Mouse (Mus musculus): ENCODE results near the gene Asz1.

Asz1 gene

DNA sequence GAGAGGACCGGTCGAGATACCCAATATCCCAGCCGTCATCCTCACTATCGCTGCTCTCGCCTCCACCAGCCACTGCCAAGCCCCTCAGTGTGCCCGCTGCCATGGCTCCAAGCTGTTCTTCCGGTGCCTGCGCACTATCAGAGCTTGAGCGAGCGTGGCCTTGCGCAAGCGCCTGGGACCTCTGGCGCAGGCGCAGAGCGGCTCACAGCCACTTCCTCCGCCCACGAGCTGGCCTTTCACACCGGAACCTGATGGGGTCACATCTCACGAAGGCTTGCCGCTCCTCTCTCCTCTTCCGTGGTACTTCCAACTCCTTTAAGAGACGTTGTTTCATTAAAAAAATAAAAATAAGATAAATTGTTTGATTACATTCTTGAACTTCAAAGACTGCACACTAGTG is at the start of gene Asz1:
TSS of gene Asz1 (minus strand) at position 128 of the 400 bp plus-strand sequence.
- DNase-seq (ENCODE audit: inconsistent age in 2 of 2, low spot score in 1 of 2): no peak

DNA sequence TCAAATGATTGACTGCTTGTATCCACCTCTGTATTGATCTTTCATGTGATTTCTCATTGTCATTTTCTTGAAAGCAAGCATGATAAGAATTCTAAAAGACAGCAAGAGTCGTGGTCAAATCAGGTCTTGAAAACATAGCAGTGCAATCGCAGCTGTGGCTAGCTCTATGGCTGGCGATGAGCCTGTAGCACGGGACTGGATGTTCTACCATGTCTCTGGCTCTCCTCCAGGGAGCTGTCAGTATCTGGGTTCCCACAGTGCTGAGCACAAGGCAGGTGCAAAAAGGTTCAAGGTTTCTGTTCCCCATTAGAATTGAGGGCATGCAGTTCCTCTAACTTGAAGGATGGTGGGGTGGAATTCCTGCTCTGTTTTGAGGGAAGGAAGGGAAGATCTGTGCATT is 44.2 kb upstream of the Asz1 start:
- DNase-seq (ENCODE audit: inconsistent age in 2 of 2, low spot score in 1 of 2): peak in 1 of 2 experiments; percentile 71

DNA sequence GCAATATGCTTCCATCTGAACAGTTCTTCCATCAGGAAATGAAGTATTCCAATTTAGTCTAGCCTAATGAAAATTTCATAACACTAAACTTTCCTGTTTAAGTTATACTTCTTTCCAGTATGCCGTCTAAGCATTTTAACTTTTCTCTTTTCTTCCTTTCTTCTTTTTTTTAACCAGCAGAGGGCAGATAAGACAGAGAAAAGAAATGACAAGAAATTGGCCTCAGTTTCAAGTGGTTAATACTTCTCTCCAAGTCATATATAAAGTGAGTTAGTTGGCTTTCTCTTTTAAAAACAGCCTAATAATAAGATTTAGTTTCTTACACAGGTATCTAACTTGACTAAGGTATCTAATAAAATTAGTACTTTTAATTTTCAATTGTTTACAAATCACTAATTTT is 26.4 kb upstream of the Asz1 start:
- no peak for DNase-seq (ENCODE audit: inconsistent age in 2 of 2, low spot score in 1 of 2)

DNA sequence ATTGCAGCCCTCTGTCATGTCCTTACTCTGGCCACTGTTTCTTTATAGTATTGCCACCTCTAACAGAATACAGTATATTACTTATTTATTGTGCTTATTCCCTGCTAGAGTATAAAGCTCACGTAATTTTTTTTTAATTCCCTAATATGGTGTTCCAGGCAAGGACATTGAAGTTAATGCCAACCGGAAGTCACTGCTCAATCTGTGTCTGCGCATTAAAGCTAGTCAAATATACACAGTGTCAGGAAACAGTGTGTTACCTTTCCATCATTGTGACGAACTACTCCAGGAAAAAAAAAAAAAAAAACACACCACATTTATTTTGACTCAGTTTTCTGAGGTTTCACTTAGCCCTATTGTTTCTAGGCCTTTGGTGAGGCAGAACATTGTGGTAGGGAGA is 19.2 kb upstream of the Asz1 start:
- no peak for DNase-seq (ENCODE audit: inconsistent age in 2 of 2, low spot score in 1 of 2)

DNA sequence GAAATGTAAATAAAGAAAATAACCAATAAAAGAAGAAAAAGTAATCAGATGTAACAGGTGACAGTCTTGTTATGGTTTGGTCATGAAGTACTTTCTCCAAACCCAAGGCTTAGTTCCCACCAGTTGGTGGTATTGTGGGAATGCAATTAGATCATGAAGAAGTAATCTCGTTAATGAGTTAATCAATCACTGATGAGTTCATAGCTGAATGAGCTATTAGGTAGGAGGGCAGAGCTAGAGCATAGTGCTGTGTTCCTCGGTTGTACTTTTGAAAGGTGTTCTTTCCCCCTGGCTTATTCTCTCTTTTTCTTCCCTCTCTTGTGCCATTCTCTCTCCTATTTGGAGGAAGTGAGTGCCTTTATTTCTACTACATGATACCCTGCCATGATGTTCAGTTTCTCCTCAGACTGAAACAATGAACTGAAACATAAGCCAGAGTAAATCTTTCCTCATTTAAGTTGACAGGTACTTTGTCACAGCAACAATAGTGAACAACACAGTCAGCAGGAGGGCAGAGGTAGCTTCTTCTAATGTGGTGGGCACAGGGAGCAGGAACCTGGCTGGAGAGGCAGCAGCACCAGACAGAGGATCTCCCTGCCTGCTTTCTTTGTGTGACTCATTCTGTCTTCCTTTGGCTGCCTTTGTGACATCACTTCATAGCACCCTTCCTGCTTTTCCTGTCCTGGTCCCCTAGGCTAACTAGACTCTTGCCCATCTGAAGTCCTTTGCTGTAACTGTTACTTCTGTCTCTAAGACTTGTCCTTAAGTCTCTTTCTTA is 18.5 kb upstream of the Asz1 start:
- no peak for DNase-seq (ENCODE audit: inconsistent age in 2 of 2, low spot score in 1 of 2)

DNA sequence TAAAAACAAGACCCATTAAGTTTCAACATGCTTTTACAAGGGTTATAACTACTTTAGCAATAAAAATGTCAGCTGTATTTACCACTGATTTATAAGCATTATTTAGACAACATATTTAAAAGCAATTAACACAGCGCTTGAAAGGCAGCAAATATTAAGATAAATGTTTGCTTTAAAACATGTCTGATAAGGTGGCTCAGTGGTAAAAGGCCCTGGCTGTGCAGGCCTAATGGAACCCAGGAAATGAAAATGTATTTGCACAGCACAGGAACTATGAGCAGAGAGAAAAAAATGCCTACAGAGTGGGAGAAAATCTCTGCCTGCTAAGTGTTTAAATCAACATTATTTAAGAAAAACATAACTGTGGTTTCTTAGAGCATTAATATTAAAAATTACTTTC is 12.0 kb downstream of the Asz1 start:
- DNase-seq (ENCODE audit: inconsistent age in 2 of 2, low spot score in 1 of 2): no peak

DNA sequence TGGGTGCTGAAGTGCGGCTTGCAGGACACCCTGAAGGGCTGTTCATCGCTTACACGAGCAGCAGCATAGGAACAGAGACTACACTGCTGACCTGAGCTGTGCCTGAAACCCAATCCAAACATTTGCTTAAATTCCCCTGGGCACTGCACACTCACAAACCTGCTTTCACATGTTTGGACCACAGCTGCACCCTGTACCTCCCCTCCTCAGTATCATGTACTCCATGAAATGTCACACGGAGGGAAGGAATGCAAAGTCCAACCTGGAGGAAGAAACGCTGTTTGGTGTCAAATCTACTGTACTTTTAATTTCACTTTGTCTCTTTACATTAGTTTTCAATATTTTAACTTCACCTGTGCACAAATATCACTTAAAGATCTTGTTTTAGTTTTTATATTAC is 19.8 kb downstream of the Asz1 start:
- no peak for DNase-seq (ENCODE audit: inconsistent age in 2 of 2, low spot score in 1 of 2)

DNA sequence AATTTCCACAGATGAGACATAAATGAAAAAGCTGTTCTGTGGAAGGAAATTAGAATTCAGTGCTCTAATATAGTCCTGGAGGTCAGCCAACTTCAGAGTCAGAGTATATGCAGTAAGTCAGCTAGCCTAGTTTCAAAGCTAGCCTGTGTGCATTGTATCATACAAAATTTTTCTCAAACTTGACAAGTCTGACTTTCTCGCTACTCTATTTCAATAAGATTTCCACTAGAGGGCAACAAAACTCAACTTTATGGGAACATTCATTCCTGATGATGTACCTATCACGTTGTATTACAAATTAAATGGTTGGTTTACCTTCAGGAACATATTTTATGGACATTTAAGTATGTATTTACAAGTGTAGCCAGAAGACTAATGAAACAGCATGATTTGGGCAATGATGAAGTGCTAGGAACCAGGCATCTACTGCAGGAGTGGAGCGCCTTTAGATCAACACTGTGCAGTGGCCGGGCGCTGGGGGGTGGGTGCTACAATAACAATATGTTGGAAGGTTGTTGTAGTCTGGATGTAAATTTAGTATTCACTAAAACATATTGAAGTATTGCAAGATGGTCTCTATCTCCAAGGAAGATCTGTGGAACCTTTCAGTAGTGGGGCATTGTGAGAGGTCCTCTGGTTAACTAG is 21.6 kb downstream of the Asz1 start:
- peak in 1 of 2 experiments; percentile 31 for DNase-seq (ENCODE audit: inconsistent age in 2 of 2, low spot score in 1 of 2)

DNA sequence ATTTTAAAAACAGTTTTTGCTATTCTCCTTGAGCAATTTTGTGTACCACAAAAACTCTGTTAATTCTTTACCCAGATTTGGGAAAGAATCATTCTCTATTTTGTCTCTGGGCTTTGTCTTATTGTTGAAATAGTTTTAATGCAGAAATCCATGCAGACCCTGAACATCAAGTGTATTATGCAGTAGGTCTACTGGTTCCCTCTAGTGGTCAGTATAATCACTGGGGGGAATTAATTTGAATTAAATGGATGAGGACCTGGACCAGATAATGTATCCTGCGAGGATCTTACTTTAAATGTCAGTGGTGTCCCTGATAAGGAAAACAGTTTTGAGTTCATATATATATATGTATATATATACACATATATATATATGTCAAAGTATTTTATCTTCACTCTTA is 30.2 kb downstream of the Asz1 start:
- peak in 1 of 2 experiments; percentile 33 for DNase-seq (ENCODE audit: inconsistent age in 2 of 2, low spot score in 1 of 2)

DNA sequence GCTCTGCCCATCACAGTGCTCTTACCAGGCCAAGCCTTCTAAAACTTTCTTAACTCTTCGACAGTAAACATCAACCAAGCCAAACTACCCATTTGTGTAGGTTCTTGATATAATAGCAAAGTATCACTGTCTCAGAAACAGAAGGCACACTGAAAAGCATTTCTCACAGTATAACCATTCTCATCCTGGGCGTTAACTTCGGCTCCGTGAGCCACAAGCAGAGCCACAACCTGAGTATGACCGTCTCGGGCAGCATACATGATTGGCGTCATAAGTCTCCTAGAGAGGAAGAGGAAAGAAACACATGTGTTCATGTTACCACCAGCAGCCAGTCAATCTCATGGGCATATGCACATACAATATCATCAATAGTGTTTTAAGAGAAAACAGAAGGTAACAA is 31.9 kb downstream of the Asz1 start:
- no peak for DNase-seq (ENCODE audit: inconsistent age in 2 of 2, low spot score in 1 of 2)

DNA sequence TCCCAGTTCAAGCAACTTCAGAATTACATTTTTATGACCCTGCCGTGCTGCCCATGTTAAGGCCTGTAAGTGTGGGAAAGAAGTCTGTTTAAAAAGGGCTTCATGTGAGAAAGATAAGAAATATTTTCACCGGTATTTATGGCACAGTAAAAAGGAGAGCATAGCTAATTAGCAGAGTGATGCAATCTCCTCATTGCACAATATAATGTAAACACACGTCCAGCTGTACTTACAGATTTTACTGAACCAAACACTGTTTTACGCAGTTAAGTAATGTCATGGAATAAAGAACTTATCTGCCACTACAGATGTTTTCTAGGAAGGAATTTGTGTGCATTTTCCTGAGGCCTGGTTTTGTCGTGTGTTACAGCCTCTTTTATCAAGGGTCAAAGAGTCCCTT is 32.3 kb downstream of the Asz1 start:
- no peak for DNase-seq (ENCODE audit: inconsistent age in 2 of 2, low spot score in 1 of 2)

DNA sequence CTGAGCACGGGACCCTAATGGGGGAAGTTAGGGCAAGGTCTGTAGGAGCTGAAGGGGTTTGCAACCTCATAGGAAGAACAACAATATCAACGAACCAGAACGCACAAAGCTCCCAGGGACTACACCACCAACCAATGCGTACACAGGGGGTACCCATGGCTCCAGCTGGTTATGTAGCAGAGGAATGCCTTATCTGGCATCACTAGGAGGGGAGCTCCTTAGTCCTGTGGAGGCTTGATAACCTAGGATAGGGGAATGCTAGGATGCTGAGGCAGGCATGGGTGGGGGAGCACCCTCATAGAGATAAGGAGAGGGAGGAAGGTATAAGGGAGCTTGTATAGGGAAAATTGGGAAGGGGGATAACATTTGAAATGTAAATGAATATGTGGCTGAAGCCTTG is 51.0 kb downstream of the Asz1 start:
- DNase-seq (ENCODE audit: inconsistent age in 2 of 2, low spot score in 1 of 2): no peak

DNA sequence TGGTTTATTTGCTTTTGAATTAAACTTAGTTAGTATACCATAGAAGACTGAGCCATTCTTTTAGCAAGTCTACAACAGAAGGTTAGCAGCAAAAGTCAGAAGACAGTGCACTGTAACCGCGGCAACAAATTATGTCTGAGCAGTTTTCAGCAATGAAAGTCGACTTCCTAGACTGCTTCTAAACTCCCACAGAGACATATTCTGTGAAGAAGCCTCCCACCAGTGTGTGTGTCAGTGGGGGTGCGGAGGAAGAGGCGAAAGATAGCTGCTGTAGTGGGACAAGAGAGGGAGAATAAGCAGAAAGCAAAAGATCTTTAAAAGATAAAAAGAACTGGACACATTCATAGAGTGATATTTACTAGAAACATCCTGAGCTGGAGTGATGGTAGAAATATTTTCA is 57.2 kb downstream of the Asz1 start:
- no peak for DNase-seq (ENCODE audit: inconsistent age in 2 of 2, low spot score in 1 of 2)

DNA sequence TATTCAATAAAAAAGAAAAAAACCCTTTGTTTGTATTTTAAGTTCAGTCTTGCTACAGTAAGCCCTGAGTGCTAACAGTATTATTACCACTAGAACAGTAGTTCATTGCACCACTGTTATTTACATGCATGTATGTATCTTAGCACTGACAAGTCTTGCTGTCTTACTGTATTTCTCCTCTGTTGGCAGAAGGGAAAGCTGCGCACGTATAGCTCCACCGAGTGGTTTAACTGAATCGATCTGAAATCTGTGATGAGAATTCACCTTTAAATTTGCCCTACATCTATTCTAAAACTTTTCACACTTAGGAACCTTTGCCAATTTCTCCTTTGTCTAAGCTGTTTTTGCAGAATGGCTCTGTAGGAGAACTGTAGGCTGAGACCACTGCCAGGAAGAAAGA is 64.6 kb downstream of the Asz1 start:
- DNase-seq (ENCODE audit: inconsistent age in 2 of 2, low spot score in 1 of 2): no peak

DNA sequence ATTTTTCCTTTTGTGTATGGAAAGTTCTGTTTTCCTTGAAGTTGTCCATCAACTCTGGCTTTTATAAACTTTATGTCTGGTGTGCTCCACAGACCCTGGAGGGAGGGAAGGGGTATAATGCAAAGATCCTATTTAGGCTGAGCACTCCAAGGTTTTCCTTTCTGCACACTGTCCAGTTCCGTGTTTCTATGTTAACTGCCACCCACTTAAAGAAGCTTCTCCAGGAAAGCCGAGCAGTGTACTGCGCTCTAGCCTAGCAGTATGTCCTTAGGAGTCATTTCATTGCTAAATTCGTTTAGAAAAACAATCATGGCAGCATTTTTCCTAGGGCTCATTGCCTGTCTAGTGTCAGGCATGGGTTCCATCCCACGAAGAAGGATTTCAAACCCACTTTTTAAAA is 65.7 kb downstream of the Asz1 start:
- no peak for DNase-seq (ENCODE audit: inconsistent age in 2 of 2, low spot score in 1 of 2)

DNA sequence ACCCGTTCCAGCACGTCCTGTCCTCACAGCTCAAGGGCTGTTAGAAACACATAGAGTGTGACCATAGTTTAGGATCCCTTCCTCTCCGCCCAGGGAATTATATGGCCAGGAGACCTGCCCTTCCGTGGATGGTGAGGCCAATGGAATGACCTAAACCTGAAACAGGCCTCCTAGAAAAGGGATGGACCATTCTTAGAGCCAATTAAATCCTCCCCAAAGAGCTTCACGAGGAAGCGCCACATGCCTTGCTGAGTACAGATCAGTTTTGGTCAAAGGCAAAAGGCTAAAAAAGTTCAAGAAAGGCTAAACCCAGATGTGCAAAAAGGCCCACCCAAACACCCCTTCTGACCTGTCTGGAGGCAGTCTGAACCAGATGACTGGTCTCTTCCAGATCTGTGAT is 76.6 kb downstream of the Asz1 start:
- no peak for DNase-seq (ENCODE audit: inconsistent age in 2 of 2, low spot score in 1 of 2)

DNA sequence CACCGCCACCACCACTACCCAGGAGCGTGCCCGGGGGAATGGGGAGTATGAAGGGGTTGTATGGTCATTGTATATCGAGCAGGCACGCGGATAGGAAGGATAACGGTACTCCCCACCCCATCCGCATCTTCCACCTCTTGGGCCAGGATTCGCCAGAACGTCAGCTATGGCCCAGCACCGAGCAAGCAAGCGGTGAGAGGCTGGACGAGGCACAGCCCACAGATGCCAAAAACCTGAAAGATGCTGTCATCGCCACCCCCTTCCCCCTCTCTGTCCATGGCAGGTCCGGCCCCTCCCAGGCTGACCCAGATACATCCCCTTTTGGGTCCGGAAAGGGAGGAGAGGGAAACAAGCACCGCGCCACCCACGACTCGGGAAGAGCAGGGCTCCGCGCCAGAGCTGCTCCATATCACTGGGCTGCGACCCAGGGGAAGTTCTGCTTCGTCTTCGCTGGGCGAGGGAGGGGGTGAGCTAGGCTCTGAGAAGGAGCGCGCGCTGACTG is 77.3 kb downstream of the Asz1 start:
- DNase-seq (ENCODE audit: inconsistent age in 2 of 2, low spot score in 1 of 2): peak; percentile 40 to 72

DNA sequence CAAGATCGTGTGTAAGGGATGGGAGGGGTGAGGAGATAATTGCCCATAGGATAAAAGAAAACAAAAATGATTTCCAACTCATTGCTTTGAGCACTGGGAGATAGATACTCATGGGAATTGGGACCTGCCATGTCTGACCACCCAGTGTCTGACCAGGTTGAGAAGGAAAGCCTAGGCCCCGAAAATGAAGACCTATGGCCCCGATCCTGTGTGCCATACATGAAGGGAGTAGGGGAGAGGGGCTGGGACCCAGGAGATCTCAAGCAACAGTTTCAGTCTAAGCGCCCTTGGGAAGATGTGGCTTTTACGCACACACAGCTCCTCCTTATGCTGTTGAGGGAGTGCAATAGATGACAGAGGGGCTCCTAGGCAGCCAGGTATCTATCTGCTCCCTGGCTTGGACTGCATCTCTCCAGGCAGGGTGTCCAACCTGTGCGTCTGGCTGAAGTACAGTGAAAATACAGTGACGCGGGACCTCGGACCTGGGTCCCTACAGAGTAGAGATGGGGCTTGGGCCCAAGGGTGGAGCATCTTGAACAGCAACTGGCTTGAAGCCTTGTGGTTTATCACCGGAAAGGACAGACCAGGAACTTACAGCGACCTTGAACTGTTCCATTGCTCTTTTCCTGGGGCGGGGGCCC is 77.9 kb downstream of the Asz1 start:
- peak in 1 of 2 experiments; percentile 20 for DNase-seq (ENCODE audit: inconsistent age in 2 of 2, low spot score in 1 of 2)

DNA sequence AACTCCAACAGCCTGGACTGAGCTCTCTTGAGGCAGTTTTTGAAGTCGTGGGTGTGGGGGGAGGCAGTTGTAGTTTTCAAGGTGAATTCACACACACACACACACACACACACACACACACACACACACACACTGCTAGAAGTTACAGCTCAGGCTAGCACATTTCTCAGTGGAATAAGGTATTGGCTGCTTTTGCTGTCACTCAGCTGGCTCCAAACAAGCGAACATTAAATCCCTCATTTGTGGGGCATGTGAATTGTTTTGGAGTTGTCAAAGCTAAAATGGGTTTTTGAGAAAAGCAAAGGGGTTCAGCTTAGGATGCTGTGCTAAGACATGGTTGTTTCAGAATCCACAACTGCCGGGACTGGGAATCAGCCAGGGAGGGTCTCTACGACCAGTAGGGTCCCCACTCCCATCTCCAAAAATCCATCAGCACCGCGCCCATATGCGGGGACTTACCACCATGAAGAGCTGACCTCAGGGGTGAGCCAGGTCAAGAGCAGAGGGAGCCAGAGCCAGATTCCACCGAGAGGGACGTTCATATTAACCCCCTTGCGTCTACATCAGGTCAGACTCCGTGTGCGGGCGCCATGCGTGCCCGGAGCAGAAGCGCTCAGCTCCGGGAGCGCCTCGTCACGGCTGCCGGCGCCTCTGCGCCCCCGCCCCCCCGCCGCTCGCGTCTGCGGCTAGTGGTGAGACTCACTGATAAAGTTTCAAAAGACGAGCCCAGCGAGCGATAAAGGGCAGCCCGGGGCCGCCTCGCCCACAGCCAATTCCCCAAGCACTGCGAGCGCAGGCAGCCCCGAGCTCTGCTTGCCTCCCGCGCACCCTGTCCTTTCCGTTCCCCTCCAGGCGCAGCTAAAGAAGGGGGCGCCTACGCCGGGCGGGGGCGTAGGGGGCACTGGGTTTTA is 78.9 kb downstream of the Asz1 start, which contains the start of gene Wnt2:
TSS of gene Wnt2 (minus strand) at position 840 of the 911 bp plus-strand sequence.
- DNase-seq (ENCODE audit: inconsistent age in 2 of 2, low spot score in 1 of 2): peak in 1 of 2 experiments; percentile 29

DNA sequence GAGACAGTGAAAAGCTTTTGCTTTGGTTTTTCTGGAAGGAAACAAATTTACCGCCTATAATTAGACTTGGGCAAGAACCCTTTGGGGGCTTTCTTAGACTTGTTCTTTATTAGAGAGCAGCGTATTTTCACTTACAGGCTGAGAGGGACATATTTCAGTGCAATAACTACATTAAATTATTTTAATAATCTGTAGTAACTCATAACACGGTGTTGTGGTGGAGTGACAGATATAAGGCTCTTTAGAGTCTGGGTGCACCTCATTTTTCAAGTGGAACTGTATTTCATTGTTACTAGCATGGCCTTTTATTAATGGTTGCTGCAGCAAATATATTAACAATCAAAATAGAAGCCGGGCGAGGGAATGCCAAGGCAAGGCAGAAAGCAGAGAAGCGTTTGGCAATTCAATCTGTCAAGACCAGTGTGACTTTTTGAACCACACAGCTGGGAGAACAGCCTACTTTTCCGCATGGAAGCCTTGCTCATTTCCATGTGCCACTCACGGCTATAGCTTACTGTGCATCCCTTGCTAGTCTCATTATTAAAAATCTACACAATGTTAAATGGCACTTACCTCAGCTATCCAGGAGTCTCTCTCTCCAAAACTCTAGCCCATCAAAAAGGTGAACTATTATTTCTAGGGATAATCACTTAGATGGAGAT is 84.6 kb downstream of the Asz1 start:
- no peak for DNase-seq (ENCODE audit: inconsistent age in 2 of 2, low spot score in 1 of 2)

All from adrenal gland, adult (tissue).